Mouse (Mus musculus): ENCODE measurements around the gene Rnd1.

Gene Rnd1

DNA sequence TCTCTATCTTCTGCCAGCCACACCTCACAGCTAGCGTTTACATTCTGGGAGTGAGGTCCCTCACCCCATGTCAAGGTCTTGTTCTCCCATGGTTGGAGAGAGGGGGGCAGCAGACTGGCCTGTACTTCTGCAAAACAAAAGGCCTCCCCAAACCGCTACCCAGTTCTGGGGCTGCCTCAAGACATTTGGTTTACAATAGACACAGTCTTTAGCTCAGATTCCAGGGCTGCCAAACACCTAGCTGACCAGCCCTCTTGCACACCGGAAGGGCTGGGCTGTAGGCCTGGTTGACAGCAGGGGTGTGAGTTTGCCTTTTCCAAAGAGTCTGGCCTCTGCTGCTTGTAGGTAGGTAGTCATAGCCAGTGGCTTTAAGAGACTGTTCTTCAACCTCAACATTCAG lies 40.1 kb downstream of the Rnd1 start:
- no peak for DNase-seq (ENCODE audit: low spot score)

- DNase-seq (ENCODE audit: low spot score): no peak
These were observed 40.7 kb downstream of the Rnd1 start for GRCm38 (mm10) chr15:98636517-98636916.

- DNase-seq (ENCODE audit: low spot score): no peak
These were observed 41.9 kb downstream of the Rnd1 start for GRCm38 (mm10) chr15:98635291-98635841.

DNA sequence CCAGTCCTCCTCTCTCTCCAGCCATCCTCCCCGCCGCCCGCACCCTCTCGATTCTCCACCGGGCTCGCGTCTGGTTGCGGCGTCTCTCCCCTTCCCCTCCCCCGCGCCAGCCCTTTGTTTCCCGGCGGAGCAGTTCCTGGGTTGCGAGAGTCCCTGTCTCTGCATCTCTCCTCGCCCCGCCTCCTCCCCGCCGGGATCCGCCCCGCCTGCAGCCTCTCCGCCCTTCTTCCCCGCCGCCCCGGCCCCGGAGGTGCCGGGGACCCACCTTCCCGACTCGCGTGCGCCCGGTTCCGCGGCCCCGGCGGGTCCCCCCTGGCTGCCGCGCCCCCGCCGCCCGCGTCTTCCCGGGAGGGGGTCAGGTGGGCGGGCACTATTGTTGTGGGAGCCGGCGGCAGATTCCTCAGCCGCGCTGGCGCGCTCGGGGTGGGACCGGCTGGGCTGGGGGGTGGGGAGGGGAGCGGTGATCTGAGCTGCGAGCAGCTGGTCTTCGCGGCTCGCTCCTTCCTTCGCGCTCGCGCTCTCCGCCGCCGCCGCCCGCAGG lies 42.6 kb downstream of the Rnd1 start:
- DNase-seq (ENCODE audit: low spot score): peak; percentile 64

DNA sequence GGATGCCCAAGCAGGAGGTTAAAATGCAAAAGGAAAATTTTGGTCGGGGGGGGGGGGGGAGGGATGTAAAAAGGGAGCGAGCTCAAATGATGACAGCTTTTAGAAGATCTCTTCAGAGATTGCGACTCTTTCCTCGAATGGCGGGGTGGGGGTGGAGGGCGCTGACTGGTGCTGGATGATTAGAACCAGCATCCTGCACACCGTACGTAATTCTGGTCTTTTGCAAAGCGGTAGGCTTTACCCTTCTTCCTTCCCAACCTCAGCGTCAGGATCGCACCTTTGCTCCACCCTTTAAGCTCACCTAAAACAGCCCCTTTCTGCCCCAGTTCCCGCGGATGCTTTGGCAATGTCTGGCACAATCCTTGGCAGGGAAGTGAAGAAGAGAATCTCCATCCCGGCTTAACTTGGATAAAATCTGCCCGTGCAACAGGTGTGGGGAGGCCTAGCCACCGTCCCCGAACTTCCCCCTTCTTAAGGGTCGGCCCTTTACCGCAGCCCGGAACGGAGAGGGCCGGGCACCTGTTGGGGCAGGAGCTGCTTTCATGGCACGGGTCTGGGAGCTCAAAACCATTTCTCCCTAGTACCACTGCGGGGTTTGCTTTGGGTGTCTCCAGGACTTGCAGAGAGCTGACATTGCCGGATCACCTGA lies 43.3 kb downstream of the Rnd1 start:
- DNase-seq (ENCODE audit: low spot score): no peak

DNA sequence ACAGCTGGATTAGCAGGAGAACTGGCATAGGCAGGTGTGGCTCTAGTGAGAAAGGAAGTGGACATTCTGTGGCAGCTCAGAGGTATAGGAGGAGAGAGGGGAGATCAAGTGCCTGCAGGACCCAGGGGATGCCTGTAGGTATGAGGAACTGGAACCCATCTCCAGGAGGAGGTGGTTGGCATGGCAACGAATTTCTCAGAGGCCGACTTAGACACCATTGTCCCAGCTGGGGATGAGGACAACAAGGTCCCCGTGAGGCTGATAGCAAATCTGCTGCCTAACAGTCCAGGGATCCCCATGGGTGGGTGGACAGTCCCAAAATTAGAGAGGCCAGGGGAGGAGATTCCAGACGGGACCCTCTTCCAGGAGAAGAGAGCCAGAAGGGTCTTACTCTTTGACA lies 44.3 kb downstream of the Rnd1 start:
- no peak for DNase-seq (ENCODE audit: low spot score)

- DNase-seq (ENCODE audit: low spot score): peak; percentile 66
These were observed 45.0 kb downstream of the Rnd1 start for GRCm38 (mm10) chr15:98632107-98632744.

DNA sequence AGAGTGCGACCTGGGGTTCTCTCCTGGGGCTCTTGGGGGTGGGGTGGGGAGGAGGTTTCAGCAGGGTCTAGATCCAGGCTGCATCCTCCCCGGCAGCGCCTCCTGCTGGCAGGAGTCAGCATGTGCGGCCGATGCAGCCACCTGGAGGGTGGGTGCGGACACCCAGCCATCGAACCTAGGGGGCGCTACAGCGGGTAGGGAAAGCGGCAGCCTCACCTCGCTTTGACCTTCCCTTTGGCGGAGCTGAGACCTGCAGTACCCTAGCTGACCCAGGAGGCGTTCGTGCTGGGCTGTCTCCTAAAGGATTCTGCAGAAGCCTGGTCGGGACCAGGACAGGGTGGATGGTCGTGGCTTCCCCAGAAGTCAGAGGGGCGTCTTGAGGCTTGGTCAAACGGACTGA lies 45.8 kb downstream of the Rnd1 start:
- peak; percentile 81 for DNase-seq (ENCODE audit: low spot score)

DNA sequence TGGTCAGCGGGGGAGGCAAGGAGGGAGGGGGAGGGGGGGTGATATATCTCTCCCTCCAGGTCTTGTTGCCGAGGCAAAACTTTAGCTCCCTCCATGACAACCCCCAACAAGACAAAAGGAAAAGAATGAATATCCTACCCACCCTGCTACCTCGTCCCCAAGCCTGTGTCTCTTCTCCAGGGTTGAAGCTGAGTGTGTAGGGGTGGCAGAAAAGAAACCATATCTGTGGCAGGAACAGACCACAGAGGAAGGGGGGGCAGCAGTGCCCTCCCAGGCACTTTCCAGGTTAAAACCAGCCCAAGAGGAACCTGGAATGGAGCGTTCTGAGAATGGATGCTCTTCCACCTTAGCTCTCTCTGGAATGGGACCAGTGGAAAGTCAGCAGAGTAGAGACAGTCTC lies 46.7 kb downstream of the Rnd1 start, which contains the start of gene Cacnb3:
Cacnb3 (plus strand) TSS at position 301 of the 400 bp plus-strand sequence.
- no peak for DNase-seq (ENCODE audit: low spot score)

- no peak for DNase-seq (ENCODE audit: low spot score)
These were observed 47.8 kb downstream of the Rnd1 start for GRCm38 (mm10) chr15:98629464-98629863.

- no peak for DNase-seq (ENCODE audit: low spot score)
These were observed 48.5 kb downstream of the Rnd1 start for GRCm38 (mm10) chr15:98628589-98629254.

- no peak for DNase-seq (ENCODE audit: low spot score)
These were observed 50.6 kb downstream of the Rnd1 start for GRCm38 (mm10) chr15:98626487-98627212.

DNA sequence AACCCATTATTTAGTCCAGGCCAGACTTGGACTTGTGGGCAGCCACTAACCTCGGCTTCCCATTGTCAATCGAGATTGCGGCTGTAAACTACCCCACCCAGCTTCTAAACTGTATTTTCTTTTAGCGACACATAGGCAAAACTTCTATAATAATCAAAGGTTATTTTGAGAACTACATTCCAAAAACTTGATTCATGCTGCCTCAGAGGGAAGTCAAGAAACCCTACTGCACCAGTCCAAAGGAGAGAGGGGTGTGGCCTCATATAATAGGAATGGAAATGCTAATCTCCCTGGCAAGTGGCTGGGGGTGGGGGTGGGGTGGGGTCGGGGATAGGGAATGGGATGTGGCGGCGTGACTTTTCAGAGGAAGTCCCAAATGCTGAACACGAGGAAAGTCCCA lies 51.2 kb downstream of the Rnd1 start:
- DNase-seq (ENCODE audit: low spot score): no peak

- DNase-seq (ENCODE audit: low spot score): no peak
These were observed 53.9 kb downstream of the Rnd1 start for GRCm38 (mm10) chr15:98623361-98623821.

DNA sequence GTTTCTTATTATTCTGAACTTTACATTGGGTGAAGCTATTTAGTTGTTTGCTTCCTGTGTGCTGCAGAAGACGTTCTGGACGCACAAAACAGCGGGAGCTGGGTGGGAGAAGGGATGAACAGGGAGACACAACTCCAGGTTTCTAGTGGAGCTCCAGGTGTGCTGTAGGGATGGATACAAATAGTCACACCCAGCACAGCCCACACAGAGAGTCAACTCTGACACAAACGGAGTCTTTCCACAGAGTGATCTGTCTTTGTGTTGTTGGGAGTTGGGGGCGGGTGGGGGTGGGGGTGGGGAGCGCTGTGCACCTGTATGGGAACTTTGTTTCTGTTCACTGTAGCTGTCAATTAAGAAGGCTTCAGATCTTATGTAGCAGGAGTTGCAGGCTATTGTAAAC lies 54.5 kb downstream of the Rnd1 start:
- DNase-seq (ENCODE audit: low spot score): no peak

DNA sequence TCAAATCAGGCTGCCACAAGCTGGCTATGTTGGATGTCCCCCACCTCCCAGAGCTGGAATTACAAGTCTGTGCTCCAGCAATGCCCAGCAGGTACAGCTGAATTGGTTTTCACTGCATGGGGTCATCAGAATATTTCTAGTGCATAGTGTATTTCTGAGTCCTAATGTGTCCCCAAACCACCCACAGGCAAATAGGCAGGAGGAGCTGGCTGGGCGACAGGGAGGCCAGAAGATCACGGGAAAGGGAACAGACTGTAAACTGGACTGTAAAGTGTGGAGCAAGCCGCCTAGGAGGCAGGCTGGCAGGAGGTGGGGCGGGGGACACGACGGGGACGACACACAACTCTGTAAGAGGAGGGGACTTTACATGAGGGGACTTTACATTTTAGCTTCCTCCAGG lies 55.1 kb downstream of the Rnd1 start:
- no peak for DNase-seq (ENCODE audit: low spot score)

DNA sequence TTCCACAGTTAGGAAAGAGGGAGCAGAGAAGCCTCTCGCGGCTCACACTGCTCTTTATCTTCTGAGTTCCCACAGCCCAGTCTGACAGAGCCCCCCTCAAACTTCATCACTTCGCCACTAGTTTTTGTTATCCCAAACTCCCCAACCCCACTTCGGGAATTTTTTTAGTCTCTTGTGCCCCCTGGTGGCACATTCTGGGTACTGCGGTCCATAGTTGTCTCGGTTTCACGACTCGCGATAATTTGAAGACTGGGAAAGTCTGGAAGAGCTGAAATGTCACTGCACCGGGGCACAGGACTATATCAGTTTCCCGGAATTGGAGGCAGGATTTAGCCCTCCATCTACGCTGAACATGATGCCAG lies 60.1 kb downstream of the Rnd1 start:
- peak; percentile 87 for DNase-seq (ENCODE audit: low spot score)

DNA sequence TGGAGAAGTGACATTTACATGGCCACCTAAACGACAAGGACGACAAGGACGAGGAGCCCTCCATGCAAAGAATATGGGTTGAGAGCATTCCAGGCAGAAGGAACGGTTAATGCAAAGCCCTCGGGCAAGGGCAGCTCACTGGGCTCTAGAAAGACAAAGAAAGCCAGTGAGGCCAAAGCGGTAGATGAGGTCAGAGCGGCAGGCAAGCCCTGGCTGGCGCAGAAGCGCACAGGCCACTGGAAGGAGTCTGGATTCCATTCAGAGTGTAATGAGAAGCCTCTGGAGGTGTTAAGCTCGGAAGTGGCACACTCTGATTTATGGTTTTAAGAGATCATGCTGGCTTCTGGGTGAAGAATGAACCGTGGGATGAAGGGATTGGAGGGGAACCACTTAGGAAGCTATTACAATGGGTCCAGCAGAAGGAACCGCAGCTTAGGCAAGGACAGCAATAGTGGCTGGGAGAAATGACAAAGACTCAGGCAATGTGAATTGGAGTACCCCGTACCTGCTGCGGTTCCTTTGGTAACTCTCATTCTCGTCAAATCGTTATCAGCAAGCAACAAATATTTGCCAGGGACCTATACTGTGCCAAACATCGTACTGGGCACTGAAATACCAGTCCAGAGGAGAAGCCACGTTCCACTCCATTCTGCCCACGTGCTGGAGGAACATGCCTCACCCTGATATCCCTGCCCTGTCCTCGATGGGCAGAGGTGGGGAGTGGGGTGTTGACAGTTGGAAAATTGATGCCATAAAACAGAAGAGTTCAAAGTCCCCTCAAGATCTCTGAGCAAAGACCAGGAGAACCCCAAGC lies 60.7 kb downstream of the Rnd1 start:
- no peak for DNase-seq (ENCODE audit: low spot score)

- DNase-seq (ENCODE audit: low spot score): no peak
These were observed 61.5 kb downstream of the Rnd1 start for GRCm38 (mm10) chr15:98615751-98616150.

GRCm38 (mm10) chr15:98614971-98615370 lies 62.3 kb downstream of the Rnd1 start:
- no peak for DNase-seq (ENCODE audit: low spot score)

DNA sequence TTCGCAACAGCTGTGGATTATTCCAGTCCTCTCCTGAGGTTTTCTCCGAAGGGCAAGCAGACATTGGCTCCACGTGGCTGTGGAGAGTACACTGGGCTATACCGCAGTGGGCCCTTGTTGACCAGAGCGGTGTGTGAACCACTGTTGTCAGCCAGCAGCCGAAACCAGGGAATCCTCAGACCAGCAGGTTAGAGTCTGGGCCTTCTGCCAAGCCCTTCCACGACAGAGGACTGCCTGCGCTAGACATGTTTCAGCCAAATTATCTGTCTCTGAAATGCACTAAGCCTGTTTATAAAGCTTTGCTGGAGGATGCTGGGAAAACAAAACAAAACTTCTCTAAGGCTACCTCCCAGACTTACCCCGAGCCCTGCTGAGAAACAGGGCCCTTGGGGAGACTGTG lies 62.7 kb downstream of the Rnd1 start:
- no peak for DNase-seq (ENCODE audit: low spot score)

All from ovary, postnatal 14 days (tissue).